Mouse (Mus musculus): ENCODE results near the gene Ctss. TPM values are rescaled to one million over a fixed set of nuclear protein-coding genes. Genes with fewer than 3 reads are reported as not detected.

Gene Ctss
- polyA plus RNA-seq (2015; fragmentation: Nextera tagmentation; extraction: Ambion mirVana), result 28.2 and 29.6 TPM in 2 replicates

- 0 out of 2 replicates have a peak, but pooled peaks cover 4% of the 10 kb centered on the region for H3K4me1 ChIP-seq (replicated peaks)
- H3K27ac ChIP-seq, result no peak within 1 kb of the TSS
- WGBS, result 81% methylated on average over 8 of the region's 8 CpGs
- no peak within 1 kb of the TSS for H3K4me3 ChIP-seq (replicated peaks)
- H3K4me2 ChIP-seq (replicated peaks), result no peak within 1 kb of the TSS
- no peaks in the 10 kb centered on the region for H3K27me3 ChIP-seq (replicated peaks)
- no peak for ATAC-seq
- H3K36me3 ChIP-seq, result no peaks in the 10 kb centered on the region
- no peak within 1 kb of the TSS for H3K9ac ChIP-seq
- H3K9me3 ChIP-seq, result no peaks in the 10 kb centered on the region
Measured at GRCm38 (mm10) chr3:95526622-95527211, at the start of gene Ctss. Gene Ctss, plus strand, starts transcription at chr3:95526786.

- Histone ChIP-seq H3K4me3 (replicated peaks) (no peak overlapping the region), H3K4me1 (replicated peaks) (no peaks in the 10 kb centered on the region), H3K27me3 (replicated peaks) (no peaks in the 10 kb centered on the region), H3K9ac (no peak overlapping the region), H3K9me3 (no peaks in the 10 kb centered on the region), H3K36me3 (peaks cover 20% of the 10 kb centered on the region), H3K27ac (no peak overlapping the region), H3K4me2 (replicated peaks) (no peak overlapping the region)
- WGBS, result 80% methylated on average over 1 of the region's 1 CpGs
- ATAC-seq, result no peak
Measured at GRCm38 (mm10) chr3:95478966-95479365, 47.6 kb upstream of the Ctss start.

GRCm38 (mm10) chr3:95486421-95486820 is 40.2 kb upstream of the Ctss start:
- ATAC-seq, result no peak
- no peak overlapping the region for H3K27ac ChIP-seq
- peaks cover 13% of the 10 kb centered on the region for H3K36me3 ChIP-seq
- H3K4me2 ChIP-seq (replicated peaks), result no peak overlapping the region
- H3K9me3 ChIP-seq, result no peaks in the 10 kb centered on the region
- no peak overlapping the region for H3K9ac ChIP-seq
- H3K4me1 ChIP-seq (replicated peaks), result no peaks in the 10 kb centered on the region
- no peaks in the 10 kb centered on the region for H3K27me3 ChIP-seq (replicated peaks)
- WGBS, result 72% methylated on average over 2 of the region's 2 CpGs
- H3K4me3 ChIP-seq (replicated peaks), result no peak overlapping the region

- Histone ChIP-seq H3K9me3 (no peaks in the 10 kb centered on the region), H3K4me2 (replicated peaks) (no peak overlapping the region), H3K9ac (no peak overlapping the region), H3K27me3 (replicated peaks) (no peaks in the 10 kb centered on the region), H3K36me3 (peaks cover 16% of the 10 kb centered on the region), H3K4me1 (replicated peaks) (no peaks in the 10 kb centered on the region), H3K27ac (no peak overlapping the region), H3K4me3 (replicated peaks) (no peak overlapping the region)
- 93% methylated on average over 3 of the region's 3 CpGs for WGBS
- no peak for ATAC-seq
Measured at GRCm38 (mm10) chr3:95488679-95489078, 37.9 kb upstream of the Ctss start.

- H3K36me3 ChIP-seq, result peaks cover 16% of the 10 kb centered on the region
- ATAC-seq, result no peak
- no peaks in the 10 kb centered on the region for H3K9me3 ChIP-seq
- H3K4me3 ChIP-seq (replicated peaks), result no peak overlapping the region
- no peak overlapping the region for H3K9ac ChIP-seq
- H3K4me2 ChIP-seq (replicated peaks), result no peak overlapping the region
- H3K4me1 ChIP-seq (replicated peaks), result no peaks in the 10 kb centered on the region
- H3K27me3 ChIP-seq (replicated peaks), result no peaks in the 10 kb centered on the region
- no peak overlapping the region for H3K27ac ChIP-seq
- 90% methylated on average over 2 of the region's 2 CpGs for WGBS
Measured at GRCm38 (mm10) chr3:95490238-95490637, 36.3 kb upstream of the Ctss start.

- Histone ChIP-seq H3K4me1 (replicated peaks) (no peaks in the 10 kb centered on the region), H3K27ac (no peak overlapping the region), H3K9ac (no peak overlapping the region), H3K36me3 (peaks cover 19% of the 10 kb centered on the region), H3K27me3 (replicated peaks) (no peaks in the 10 kb centered on the region), H3K4me2 (replicated peaks) (no peak overlapping the region), H3K9me3 (no peaks in the 10 kb centered on the region), H3K4me3 (replicated peaks) (no peak overlapping the region)
- no peak for ATAC-seq
- 63% methylated on average over 6 of the region's 6 CpGs for WGBS
Measured at GRCm38 (mm10) chr3:95494342-95494741, 32.2 kb upstream of the Ctss start.

- peaks cover 8% of the 10 kb centered on the region for H3K36me3 ChIP-seq
- H3K4me1 ChIP-seq (replicated peaks), result no peaks in the 10 kb centered on the region
- H3K9me3 ChIP-seq, result no peaks in the 10 kb centered on the region
- no peak overlapping the region for H3K27ac ChIP-seq
- H3K27me3 ChIP-seq (replicated peaks), result no peaks in the 10 kb centered on the region
- ATAC-seq, result no peak
- no peak overlapping the region for H3K4me2 ChIP-seq (replicated peaks)
- 70% methylated on average over 2 of the region's 2 CpGs for WGBS
- H3K9ac ChIP-seq, result no peak overlapping the region
- H3K4me3 ChIP-seq (replicated peaks), result no peak overlapping the region
Measured at GRCm38 (mm10) chr3:95498229-95498628, 28.4 kb upstream of the Ctss start.

- Histone ChIP-seq H3K4me2 (replicated peaks) (peak within 1 kb of the TSS; percentile 34), H3K9me3 (no peaks in the 10 kb centered on the region), H3K27ac (no peak within 1 kb of the TSS), H3K4me1 (replicated peaks) (no peaks in the 10 kb centered on the region), H3K4me3 (replicated peaks) (no peak within 1 kb of the TSS), H3K9ac (no peak within 1 kb of the TSS), H3K36me3 (peaks cover 8% of the 10 kb centered on the region), H3K27me3 (replicated peaks) (no peaks in the 10 kb centered on the region)
- 79% methylated on average over 7 of the region's 7 CpGs for WGBS
- ATAC-seq, result no peak
Measured at GRCm38 (mm10) chr3:95499024-95499423, 27.6 kb upstream of the Ctss start, which contains the start of gene Ctsk. Gene Ctsk, plus strand, starts transcription at chr3:95499256.

GRCm38 (mm10) chr3:95499496-95500140 is 27.0 kb upstream of the Ctss start:
- ATAC-seq, result no peak
- 36% methylated on average over 10 of the region's 10 CpGs for WGBS
- H3K9me3 ChIP-seq, result no peaks in the 10 kb centered on the region
- H3K4me2 ChIP-seq (replicated peaks), result peak overlapping the region; percentile 34
- H3K4me1 ChIP-seq (replicated peaks), result no peaks in the 10 kb centered on the region
- no peak overlapping the region for H3K27ac ChIP-seq
- H3K27me3 ChIP-seq (replicated peaks), result no peaks in the 10 kb centered on the region
- peaks cover 8% of the 10 kb centered on the region for H3K36me3 ChIP-seq
- no peak overlapping the region for H3K9ac ChIP-seq
- no peak overlapping the region for H3K4me3 ChIP-seq (replicated peaks)

GRCm38 (mm10) chr3:95502312-95502711 is 24.3 kb upstream of the Ctss start:
- H3K9ac ChIP-seq, result no peak overlapping the region
- WGBS, result 79% methylated on average over 2 of the region's 2 CpGs
- no peak overlapping the region for H3K4me2 ChIP-seq (replicated peaks)
- no peaks in the 10 kb centered on the region for H3K4me1 ChIP-seq (replicated peaks)
- no peaks in the 10 kb centered on the region for H3K36me3 ChIP-seq
- no peak overlapping the region for H3K27ac ChIP-seq
- no peak overlapping the region for H3K4me3 ChIP-seq (replicated peaks)
- H3K27me3 ChIP-seq (replicated peaks), result no peaks in the 10 kb centered on the region
- H3K9me3 ChIP-seq, result no peaks in the 10 kb centered on the region
- no peak for ATAC-seq

- H3K9me3 ChIP-seq, result no peaks in the 10 kb centered on the region
- 0 out of 2 replicates have a peak, but pooled peaks cover 3% of the 10 kb centered on the region for H3K4me1 ChIP-seq (replicated peaks)
- no peak for ATAC-seq
- H3K27ac ChIP-seq, result no peak overlapping the region
- H3K36me3 ChIP-seq, result no peaks in the 10 kb centered on the region
- no peaks in the 10 kb centered on the region for H3K27me3 ChIP-seq (replicated peaks)
- no peak overlapping the region for H3K9ac ChIP-seq
- no peak overlapping the region for H3K4me2 ChIP-seq (replicated peaks)
- WGBS, result 68% methylated on average over 6 of the region's 6 CpGs
- H3K4me3 ChIP-seq (replicated peaks), result no peak overlapping the region
Measured at GRCm38 (mm10) chr3:95509348-95509747, 17.2 kb upstream of the Ctss start.

GRCm38 (mm10) chr3:95511611-95512180 is 14.9 kb upstream of the Ctss start:
- Histone ChIP-seq H3K27me3 (replicated peaks) (no peaks in the 10 kb centered on the region), H3K9ac (no peak overlapping the region), H3K4me1 (replicated peaks) (0 out of 2 replicates have a peak, but pooled peaks cover 3% of the 10 kb centered on the region), H3K9me3 (no peaks in the 10 kb centered on the region), H3K4me3 (replicated peaks) (no peak overlapping the region), H3K27ac (no peak overlapping the region), H3K4me2 (replicated peaks) (no peak overlapping the region), H3K36me3 (no peaks in the 10 kb centered on the region)
- ATAC-seq, result no peak
- 67% methylated on average over 9 of the region's 9 CpGs for WGBS

Measured in intestine, embryonic 15.5 days (tissue).